Mouse (Mus musculus): ENCODE data around the gene Dennd4b. TPM values are rescaled to one million over a fixed set of nuclear protein-coding genes. Genes with fewer than 3 reads are reported as not detected.
"Not testable (repeated sequence)": the region's sequence is repeated elsewhere in the genome, so short reads cannot be mapped to it uniquely, and the experiment has no call there.

Gene Dennd4b
- total RNA-seq, 4 experiments from 2014 or later, result 32.8 to 38.7 (median 33.0) TPM

GRCm38 (mm10) chr3:90253174-90253573, 11.8 kb upstream of the Dennd4b start:
- not testable (repeated sequence) for DNase-seq (ENCODE audit: low spot score in 2 of 2)

- peak; percentile 97 to 98 for DNase-seq (ENCODE audit: low spot score in 2 of 2)
Measured at GRCm38 (mm10) chr3:90253653-90254418, 11.1 kb upstream of the Dennd4b start, which contains the start of gene Crtc2. Crtc2 (plus strand) TSS chr3:90254163.

- DNase-seq (ENCODE audit: low spot score in 2 of 2), result no peak
Measured at GRCm38 (mm10) chr3:90254419-90255193, 10.4 kb upstream of the Dennd4b start.

- no peak for DNase-seq (ENCODE audit: low spot score in 2 of 2)
Measured at GRCm38 (mm10) chr3:90255194-90255565, 9.8 kb upstream of the Dennd4b start.

- DNase-seq (ENCODE audit: low spot score in 2 of 2), result no peak
Measured at GRCm38 (mm10) chr3:90255784-90256353, 9.1 kb upstream of the Dennd4b start.

- no peak for DNase-seq (ENCODE audit: low spot score in 2 of 2)
Measured at GRCm38 (mm10) chr3:90256731-90257530, 8.1 kb upstream of the Dennd4b start.

GRCm38 (mm10) chr3:90258521-90258920, 6.5 kb upstream of the Dennd4b start:
- DNase-seq (ENCODE audit: low spot score in 2 of 2), result no peak

GRCm38 (mm10) chr3:90263121-90263771, 1.7 kb upstream of the Dennd4b start:
- no peak for DNase-seq (ENCODE audit: low spot score in 2 of 2)

- no peak for DNase-seq (ENCODE audit: low spot score in 2 of 2)
Measured at GRCm38 (mm10) chr3:90264687-90265033, 325 bp upstream of the Dennd4b start.

- DNase-seq (ENCODE audit: low spot score in 2 of 2), result no peak
Measured at GRCm38 (mm10) chr3:90265932-90266741, 1.2 kb downstream of the Dennd4b start.

- DNase-seq (ENCODE audit: low spot score in 2 of 2), result no peak
Measured at GRCm38 (mm10) chr3:90266901-90267775, 2.2 kb downstream of the Dennd4b start.

- DNase-seq (ENCODE audit: low spot score in 2 of 2), result no peak
Measured at GRCm38 (mm10) chr3:90268190-90268589, 3.2 kb downstream of the Dennd4b start.

- DNase-seq (ENCODE audit: low spot score in 2 of 2), result no peak
Measured at GRCm38 (mm10) chr3:90268971-90269370, 4.0 kb downstream of the Dennd4b start.

- DNase-seq (ENCODE audit: low spot score in 2 of 2), result no peak
Measured at GRCm38 (mm10) chr3:90270784-90271183, 5.8 kb downstream of the Dennd4b start.

GRCm38 (mm10) chr3:90272170-90272569, 7.2 kb downstream of the Dennd4b start:
- no peak for DNase-seq (ENCODE audit: low spot score in 2 of 2)

- DNase-seq (ENCODE audit: low spot score in 2 of 2), result no peak
Measured at GRCm38 (mm10) chr3:90273855-90274254, 8.9 kb downstream of the Dennd4b start.

GRCm38 (mm10) chr3:90275286-90275685, 10.3 kb downstream of the Dennd4b start:
- DNase-seq (ENCODE audit: low spot score in 2 of 2), result no peak

GRCm38 (mm10) chr3:90276858-90277257, 11.9 kb downstream of the Dennd4b start:
- no peak for DNase-seq (ENCODE audit: low spot score in 2 of 2)

GRCm38 (mm10) chr3:90277793-90278192, 12.8 kb downstream of the Dennd4b start:
- no peak for DNase-seq (ENCODE audit: low spot score in 2 of 2)
